Comparison of ENCODE assay signal across 4 mouse cellular contexts in the genomic region with DNA sequence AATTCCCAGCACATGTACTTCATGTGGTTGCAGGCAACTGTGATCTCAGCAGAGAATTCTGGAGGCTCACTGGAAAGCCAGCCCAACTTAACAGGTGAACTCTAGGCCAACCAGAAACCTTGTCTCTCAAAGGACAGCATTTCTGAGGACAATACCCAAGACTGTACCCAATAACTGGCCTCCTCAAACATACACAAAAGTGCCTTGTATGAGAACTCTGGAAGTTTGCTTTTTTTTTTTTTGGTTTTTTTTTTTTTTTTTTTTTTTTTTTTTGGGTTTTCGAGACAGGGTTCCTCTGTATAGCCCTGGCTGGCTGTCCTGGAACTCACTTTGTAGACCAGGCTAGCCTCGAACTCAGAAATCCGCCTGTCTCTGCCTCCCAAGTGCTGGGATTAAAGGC. TPM values are rescaled to one million over a fixed set of nuclear protein-coding genes. Genes with fewer than 3 reads are reported as not detected.
DNase-seq lines count a peak whose midpoint lies in the region; ATAC-seq and TF ChIP-seq lines count a peak whose summit lies in the region.
"Not testable (repeated sequence)": the region's sequence is repeated elsewhere in the genome, so short reads cannot be mapped to it uniquely, and the experiment has no call there.

No protein-coding gene starts in this region.

- TF ChIP-seq EP300 in CH12.LX (IDR thresholded peaks at IDR 0.05; ENCODE audit: low read length); MEL (IDR thresholded peaks at IDR 0.05; ENCODE audit: low read depth in 1 of 2, low read length in 2 of 2): not testable (repeated sequence)

- not testable (repeated sequence) for TF ChIP-seq CTCF in CH12.LX (conservative IDR thresholded peaks at IDR 0.05 in 1 of 2, IDR thresholded peaks at IDR 0.05 in 1 of 2; ENCODE audit: low read depth in 2 of 2, low read length in 2 of 2); MEL (IDR thresholded peaks at IDR 0.05 in 2 of 3, conservative IDR thresholded peaks at IDR 0.05 in 1 of 3; ENCODE audit: control insufficient read depth in 1 of 3, insufficient read depth in 1 of 3, low read depth in 2 of 3, low read length in 3 of 3, poor library complexity in 1 of 3, severe bottlenecking in 1 of 3)

- H3K4me1 ChIP-seq in CH12.LX (ENCODE audit: control insufficient read depth in 1 of 2, insufficient read depth in 2 of 2) = peaks cover 3 to 42% of the 10 kb centered on the region in 2 experiments
- H3K4me1 ChIP-seq in ES-E14 (ENCODE audit: control insufficient read depth in 2 of 2, insufficient read depth in 2 of 2, low read length in 2 of 2, poor library complexity in 1 of 2) = not testable (repeated sequence)
- H3K4me1 ChIP-seq in MEL (ENCODE audit: control insufficient read depth in 1 of 2, insufficient read depth in 2 of 2, low read length in 2 of 2) = peaks cover 13 to 19% of the 10 kb centered on the region in 2 experiments
- H3K4me1 ChIP-seq in liver, embryonic 13.5 days (replicated peaks) = peaks cover 37% of the 10 kb centered on the region

- not testable (repeated sequence) for H3K9ac ChIP-seq in CH12.LX (ENCODE audit: insufficient read depth, low read depth); ES-E14 (ENCODE audit: insufficient read depth, low read depth, low read length, poor library complexity, severe bottlenecking)
- 0 out of 2 replicates have a peak overlapping the region, but pooled peaks have one; percentile 16 for H3K9ac ChIP-seq in MEL (ENCODE audit: control insufficient read depth, low read depth, low read length, poor library complexity, severe bottlenecking)
- H3K9ac ChIP-seq in liver, embryonic 13.5 days = 0 out of 2 replicates have a peak overlapping the region, but pooled peaks have one; percentile 6

- not testable (repeated sequence) for ATAC-seq in liver, embryonic 13.5 days (ENCODE audit: low read depth)

- H3K4me3 ChIP-seq in CH12.LX (replicated peaks in 1 of 3; ENCODE audit: low read depth in 2 of 3, low read length in 2 of 3, poor library complexity in 1 of 3); ES-E14 (ENCODE audit: insufficient read depth in 1 of 2, low read depth in 1 of 2, low read length in 2 of 2, poor library complexity in 1 of 2, severe bottlenecking in 1 of 2); MEL (ENCODE audit: control insufficient read depth in 1 of 2, insufficient read depth in 1 of 2, low read depth in 2 of 2, low read length in 2 of 2); liver, embryonic 13.5 days (replicated peaks): not testable (repeated sequence)

- H3K27me3 ChIP-seq in CH12.LX (replicated peaks); MEL (ENCODE audit: control insufficient read depth in 1 of 2, insufficient read depth in 2 of 2, low read length in 2 of 2); liver, embryonic 13.5 days: not testable (repeated sequence)

- in situ Hi-C loops in CH12.LX (cut with MboI; ENCODE audit: low pct_ligation_motif_present, low pct_unique_long_range_greater_than_20kb, low sequenced_read_pairs) = loop anchor here (10.0 kb wide), 1 partner anchor 299 kb away; a partner anchor contains a TSS
- in situ Hi-C loops in ES-E14 (cut with MboI; ENCODE audit: low sequenced_read_pairs in 2 of 2, unreplicated experiment in 2 of 2) = not testable (repeated sequence)

- TF ChIP-seq POLR2A in CH12.LX (IDR thresholded peaks at IDR 0.05; ENCODE audit: low read depth, low read length); MEL (IDR thresholded peaks at IDR 0.05; ENCODE audit: control insufficient read depth in 1 of 2, insufficient read depth in 1 of 2, low read depth in 1 of 2, low read length in 2 of 2, poor library complexity in 1 of 2): not testable (repeated sequence)

- TF ChIP-seq RAD21 in CH12.LX (IDR thresholded peaks at IDR 0.05; ENCODE audit: low read depth, low read length); MEL (IDR thresholded peaks at IDR 0.05; ENCODE audit: low read depth, low read length): not testable (repeated sequence)

- H3K27ac ChIP-seq in CH12.LX (ENCODE audit: insufficient read depth, low read depth); ES-E14 (ENCODE audit: insufficient read depth, low read depth, low read length, poor library complexity, severe bottlenecking); MEL (ENCODE audit: control insufficient read depth, low read depth, low read length); liver, embryonic 13.5 days: not testable (repeated sequence)

- 71% methylated on average over 3 of the region's 3 CpGs for WGBS in liver, embryonic 13.5 days (ENCODE audit: insufficient replicate concordance)

- DNase-seq in CH12.LX (ENCODE audit: extremely low read depth); ES-E14 (ENCODE audit: low read depth, low spot score); MEL (ENCODE audit: low read depth, low spot score); liver, embryonic 13.5 days: not testable (repeated sequence)

- not testable (repeated sequence) for H3K4me2 ChIP-seq in CH12.LX (ENCODE audit: insufficient read depth, low read depth, poor library complexity, severe bottlenecking); liver, embryonic 13.5 days

- dilution Hi-C loops in CH12.LX (cut with MboI; ENCODE audit: extremely low pct_ligation_motif_present, extremely low pct_unique_long_range_greater_than_20kb, low sequenced_read_pairs) = not testable (repeated sequence)

- H3K36me3 ChIP-seq in CH12.LX (replicated peaks in 1 of 2; ENCODE audit: control insufficient read depth in 1 of 2, insufficient read depth in 1 of 2, low read length in 1 of 2) (peaks cover 18 to 48% of the 10 kb centered on the region in 2 experiments), ES-E14 (ENCODE audit: control insufficient read depth, insufficient read depth, low read length, poor library complexity, severe bottlenecking) (peaks cover 13% of the 10 kb centered on the region), MEL (ENCODE audit: control insufficient read depth in 1 of 2, insufficient read depth in 2 of 2, low read length in 2 of 2) (peaks cover 35 to 40% of the 10 kb centered on the region in 2 experiments)
- H3K36me3 ChIP-seq in liver, embryonic 13.5 days = peaks cover 48% of the 10 kb centered on the region

- H3K9me3 ChIP-seq in CH12.LX (replicated peaks; ENCODE audit: low read length); ES-E14 (ENCODE audit: control insufficient read depth, insufficient read depth, low read depth, low read length); MEL (replicated peaks; ENCODE audit: insufficient read depth, low read length); liver, embryonic 13.5 days (replicated peaks): not testable (repeated sequence)

- H3K79me2 ChIP-seq in CH12.LX (replicated peaks; ENCODE audit: control insufficient read depth, extremely low read depth, insufficient read depth, poor library complexity, severe bottlenecking) = peaks cover 82% of the 10 kb centered on the region
- H3K79me2 ChIP-seq in MEL (ENCODE audit: control insufficient read depth, insufficient read depth, low read length, poor library complexity) = peaks cover 77% of the 10 kb centered on the region

TF ChIP-seq in CH12.LX, 34 proteins besides CTCF, POLR2A, EP300 and RAD21:
- TF ChIP-seq ZNF384 (IDR thresholded peaks at IDR 0.05; ENCODE audit: low read depth, low read length) = peak; percentile 56; the same call in 1 of the 2 replicates

TF ChIP-seq in ES-E14, 5 proteins besides CTCF, POLR2A, EP300 and RAD21:
- peak; percentile 85 for TF ChIP-seq ZNF384 (IDR thresholded peaks at IDR 0.05; ENCODE audit: low read depth, low read length)

TF ChIP-seq in MEL, 35 proteins besides CTCF, POLR2A, EP300 and RAD21:
- TF ChIP-seq ZNF384 (IDR thresholded peaks at IDR 0.05; ENCODE audit: low read depth, low read length) = peak; percentile 63
TF ChIP-seq in MEL: peak in this region for 1; not testable (repeated sequence) for 34.

RNA-seq across cellular contexts. Expression of a gene that starts 4.0 kb away (rescaled TPM):
- total RNA-seq in CH12.LX (2012; rRNA removed) (126 and 129 TPM in 2 replicates), CH12.LX (2014; rRNA removed) (178 and 198 TPM in 2 replicates), ES-E14 (2012; rRNA removed) (138 and 161 TPM in 2 replicates), MEL (2012; rRNA removed) (87.3 and 99.6 TPM in 2 replicates)
- polyA plus RNA-seq in CH12.LX (2012; ENCODE audit: insufficient read length, low read depth) (116 and 140 TPM in 2 replicates), MEL (2012; ENCODE audit: insufficient read depth in 1 of 2, insufficient read length in 2 of 2, low read depth in 1 of 2, low replicate concordance in 2 of 2, missing spikeins in 1 of 2) (100 to 1,000 TPM in 1 of 2 experiments, 10 to 100 TPM in 1; 88.0 to 188 TPM)
- 23.1 and 26.8 TPM in 2 replicates for polyA plus RNA-seq in liver, embryonic 13.5 days (2015; fragmentation: Nextera tagmentation; extraction: Ambion mirVana)
